Comparison of ENCODE assay signal across 13 mouse cellular contexts in genomic region chr11:80077784-80078545, GRCm38 (mm10). TPM values are rescaled to one million over a fixed set of nuclear protein-coding genes. Genes with fewer than 3 reads are reported as not detected.
DNase-seq lines count a peak whose midpoint lies in the region; ATAC-seq and TF ChIP-seq lines count a peak whose summit lies in the region.
"Had no signal": no experiment of that assay in that cellular context is flagged by ENCODE, and none has a peak within 500 bp of the region (broad histone marks: within the 10 kb centered on the region; RNA-seq: fewer than 3 reads in every experiment).

No protein-coding gene starts in this region.

- H3K4me3 ChIP-seq in lung, embryonic 14.5 days (ENCODE audit: low read depth, low read length) = no peak overlapping the region
- H3K4me3 ChIP-seq in MEL (ENCODE audit: control insufficient read depth in 1 of 2, insufficient read depth in 1 of 2, low read depth in 2 of 2, low read length in 2 of 2) = no peak overlapping the region
- no peak overlapping the region for H3K4me3 ChIP-seq in myocyte
- no peak overlapping the region for H3K4me3 ChIP-seq in limb, embryonic 10.5 days
- H3K4me3 ChIP-seq: forebrain, embryonic 15.5 days; gastrocnemius, adult 2 months; heart, embryonic 10.5 days had no signal

- H3K4me2 ChIP-seq in lung, embryonic 14.5 days = no peak overlapping the region
- peak overlapping the region; percentile 59 for H3K4me2 ChIP-seq in myocyte (ENCODE audit: low read depth)
- H3K4me2 ChIP-seq: forebrain, embryonic 15.5 days had no signal

- H3K79me2 ChIP-seq in MEL (ENCODE audit: control insufficient read depth, insufficient read depth, low read length, poor library complexity) (peaks cover 53% of the 10 kb centered on the region), myocyte (ENCODE audit: control insufficient read depth, insufficient read depth) (peaks cover 8% of the 10 kb centered on the region)

- TF ChIP-seq CTCF in lung, embryonic 14.5 days (IDR thresholded peaks at IDR 0.05; ENCODE audit: low read depth) = no peak
- TF ChIP-seq CTCF in MEL (IDR thresholded peaks at IDR 0.05 in 2 of 3, conservative IDR thresholded peaks at IDR 0.05 in 1 of 3; ENCODE audit: control insufficient read depth in 1 of 3, insufficient read depth in 1 of 3, low read depth in 2 of 3, low read length in 3 of 3, poor library complexity in 1 of 3, severe bottlenecking in 1 of 3) = no peak
- no peak for TF ChIP-seq CTCF in brain, embryonic 14.5 days (IDR thresholded peaks at IDR 0.05; ENCODE audit: borderline replicate concordance, extremely low read depth, insufficient read depth, insufficient read length)

- H3ac ChIP-seq in myocyte (ENCODE audit: control insufficient read depth, insufficient read length) = no peak overlapping the region

- DNase-seq in lung, embryonic 14.5 days = peak; percentile 7
- DNase-seq in lung, postnatal 10 days = no peak
- DNase-seq in MEL (ENCODE audit: low read depth, low spot score) = no peak
- DNase-seq in brain, embryonic 14.5 days (ENCODE audit: low read depth) = peak; percentile 25
- no peak for DNase-seq in gastrocnemius, postnatal 10 days
- DNase-seq in limb, embryonic 10.5 days (ENCODE audit: low spot score) = no peak
- DNase-seq: cerebellum, adult 9-11 months; gastrocnemius, adult 2 months; thymus, postnatal 14 days had no signal

- no peaks in the 10 kb centered on the region for H3K9me3 ChIP-seq in lung, embryonic 14.5 days (ENCODE audit: low read depth, low read length)
- no peaks in the 10 kb centered on the region for H3K9me3 ChIP-seq in MEL (replicated peaks; ENCODE audit: insufficient read depth, low read length)
- no peaks in the 10 kb centered on the region for H3K9me3 ChIP-seq in limb, embryonic 10.5 days (replicated peaks)
- H3K9me3 ChIP-seq: forebrain, embryonic 15.5 days; heart, embryonic 10.5 days had no signal

- H3K36me3 ChIP-seq in lung, embryonic 14.5 days (ENCODE audit: insufficient read depth) = no peaks in the 10 kb centered on the region; the same call in 1 of the 2 replicates
- H3K36me3 ChIP-seq in MEL (ENCODE audit: control insufficient read depth in 1 of 2, insufficient read depth in 2 of 2, low read length in 2 of 2) (peaks cover 0 to 57% of the 10 kb centered on the region in 2 experiments; a peak in 3 of 4 replicates), myocyte (ENCODE audit: control insufficient read depth, insufficient read depth) (no peaks in the 10 kb centered on the region)
- peaks cover 24% of the 10 kb centered on the region for H3K36me3 ChIP-seq in limb, embryonic 10.5 days
- H3K36me3 ChIP-seq: forebrain, embryonic 15.5 days had no signal

- no peak for TF ChIP-seq EP300 in MEL (IDR thresholded peaks at IDR 0.05; ENCODE audit: low read depth in 1 of 2, low read length in 2 of 2)

- H3K4me1 ChIP-seq in lung, embryonic 14.5 days (ENCODE audit: insufficient read depth) = no peaks in the 10 kb centered on the region
- H3K4me1 ChIP-seq in MEL (ENCODE audit: control insufficient read depth in 1 of 2, insufficient read depth in 2 of 2, low read length in 2 of 2) = peaks cover 32 to 38% of the 10 kb centered on the region in 2 experiments
- peaks cover 19% of the 10 kb centered on the region for H3K4me1 ChIP-seq in limb, embryonic 10.5 days

- H3K27me3 ChIP-seq in lung, embryonic 14.5 days (ENCODE audit: insufficient read depth, low read length) = no peaks in the 10 kb centered on the region
- H3K27me3 ChIP-seq in MEL (ENCODE audit: control insufficient read depth in 1 of 2, insufficient read depth in 2 of 2, low read length in 2 of 2) = no peaks in the 10 kb centered on the region
- H3K27me3 ChIP-seq in myocyte (ENCODE audit: control insufficient read depth, insufficient read depth, insufficient read length) = no peaks in the 10 kb centered on the region
- H3K27me3 ChIP-seq in limb, embryonic 10.5 days (ENCODE audit: low read depth, poor library complexity, severe bottlenecking) = no peaks in the 10 kb centered on the region
- H3K27me3 ChIP-seq: forebrain, embryonic 15.5 days had no signal

- no peak overlapping the region for H3K27ac ChIP-seq in lung, embryonic 14.5 days (ENCODE audit: low read depth)
- H3K27ac ChIP-seq in MEL (ENCODE audit: control insufficient read depth, low read depth, low read length) = no peak overlapping the region
- H3K27ac ChIP-seq in limb, embryonic 10.5 days = no peak overlapping the region
- H3K27ac ChIP-seq: forebrain, embryonic 15.5 days; gastrocnemius, adult 2 months; heart, embryonic 10.5 days had no signal

- TF ChIP-seq RAD21 in MEL (IDR thresholded peaks at IDR 0.05; ENCODE audit: low read depth, low read length) = no peak

- no peak for TF ChIP-seq POLR2A in MEL (IDR thresholded peaks at IDR 0.05; ENCODE audit: control insufficient read depth in 1 of 2, insufficient read depth in 1 of 2, low read depth in 1 of 2, low read length in 2 of 2, poor library complexity in 1 of 2)
- TF ChIP-seq POLR2A in brain, embryonic 14.5 days (IDR thresholded peaks at IDR 0.05; ENCODE audit: borderline replicate concordance, extremely low read depth, insufficient read depth, insufficient read length, poor library complexity, severe bottlenecking) = no peak
- no peak for TF ChIP-seq POLR2A in myocyte (IDR thresholded peaks at IDR 0.05; ENCODE audit: insufficient read length, low read depth)

- no peak for ATAC-seq in lung, embryonic 14.5 days (ENCODE audit: insufficient read depth)
- ATAC-seq: forebrain, embryonic 15.5 days; intestine, postnatal 0 days had no signal

- WGBS in lung, embryonic 14.5 days = 68% methylated on average over 13 of the region's 14 CpGs
- WGBS in limb, embryonic 10.5 days = 86% methylated on average over 14 of the region's 14 CpGs

- no peak overlapping the region for H3K9ac ChIP-seq in lung, embryonic 14.5 days
- H3K9ac ChIP-seq in MEL (ENCODE audit: control insufficient read depth, low read depth, low read length, poor library complexity, severe bottlenecking) = no peak overlapping the region
- H3K9ac ChIP-seq: forebrain, embryonic 15.5 days had no signal

TF ChIP-seq in MEL, 35 proteins besides CTCF, POLR2A, EP300 and RAD21:
- peak; percentile 66 for TF ChIP-seq ZNF384 (IDR thresholded peaks at IDR 0.05; ENCODE audit: low read depth, low read length)
- no peak for TF ChIP-seq NRF1 (IDR thresholded peaks at IDR 0.05; ENCODE audit: insufficient read depth, low read depth, low read length, poor library complexity, severe bottlenecking)
TF ChIP-seq in MEL: peak in this region for 1.

TF ChIP-seq in myocyte, 11 proteins besides CTCF, POLR2A, EP300 and RAD21:
- TF ChIP-seq REST (IDR thresholded peaks at IDR 0.05; ENCODE audit: insufficient read depth, insufficient read length) (no peak), MAX (IDR thresholded peaks at IDR 0.05; ENCODE audit: low read depth) (no peak)
TF ChIP-seq in myocyte: peak in this region for 0.

RNA-seq across cellular contexts. Expression of gene Crlf3, which starts 2.8 kb away (rescaled TPM):
- polyA plus RNA-seq in lung, embryonic 14.5 days (2014; fragmentation: Nextera tagmentation; extraction: Ambion mirVana) = 41.7 and 42.3 TPM in 2 replicates
- 104 and 107 TPM in 2 replicates for total RNA-seq in MEL (2012; rRNA removed)
- polyA plus RNA-seq in MEL (2012; ENCODE audit: insufficient read depth in 1 of 2, insufficient read length in 2 of 2, low read depth in 1 of 2, low replicate concordance in 2 of 2, missing spikeins in 1 of 2) (10 to 100 TPM in 1 of 2 experiments, not detected in 1; 71.7 TPM), myocyte (2012; fragmentation: generic; extraction: Trizol) (12.6 TPM)
- 12.4 and 13.5 TPM in 2 replicates for polyA plus RNA-seq in brain, embryonic 14.5 days (2012; rRNA removed)
- 10 to 100 TPM; 11.6 to 14.9 TPM for total RNA-seq in gastrocnemius, postnatal 10 days (2021)
- polyA plus RNA-seq in limb, embryonic 10.5 days (2016; fragmentation: Nextera tagmentation; extraction: Ambion mirVana) = 57.9 and 58.2 TPM in 2 replicates

RNA-seq across cellular contexts. Expression of gene Atad5, which starts 11.2 kb away (rescaled TPM):
- 16.2 and 16.3 TPM in 2 replicates for polyA plus RNA-seq in lung, embryonic 14.5 days (2014; fragmentation: Nextera tagmentation; extraction: Ambion mirVana)
- total RNA-seq in MEL (2012; rRNA removed) = 22.1 and 22.6 TPM in 2 replicates
- polyA plus RNA-seq in MEL (2012; ENCODE audit: insufficient read depth in 1 of 2, insufficient read length in 2 of 2, low read depth in 1 of 2, low replicate concordance in 2 of 2, missing spikeins in 1 of 2) (10 to 100 TPM; 17.1 to 66.9 TPM), myocyte (2012; fragmentation: generic; extraction: Trizol) (0.58 TPM)
- 9.4 and 10.8 TPM in 2 replicates for polyA plus RNA-seq in brain, embryonic 14.5 days (2012; rRNA removed)
- total RNA-seq in gastrocnemius, postnatal 10 days (2021) = 1 to 10 TPM; 3.6 to 3.8 TPM
- polyA plus RNA-seq in limb, embryonic 10.5 days (2016; fragmentation: Nextera tagmentation; extraction: Ambion mirVana) = 17.2 and 19.9 TPM in 2 replicates

Comparison
In these comparisons a context has a peak if more than half of its experiments do, and no peak if none do; other contexts are left out.
1. DNase-seq: peak in lung, embryonic 14.5 days (single experiment) and brain, embryonic 14.5 days (single experiment); none in lung, postnatal 10 days (single experiment), MEL (single experiment), gastrocnemius, postnatal 10 days (single experiment) and limb, embryonic 10.5 days (single experiment).